11 mouse cellular contexts compared by ENCODE assay signal in the genomic region with DNA sequence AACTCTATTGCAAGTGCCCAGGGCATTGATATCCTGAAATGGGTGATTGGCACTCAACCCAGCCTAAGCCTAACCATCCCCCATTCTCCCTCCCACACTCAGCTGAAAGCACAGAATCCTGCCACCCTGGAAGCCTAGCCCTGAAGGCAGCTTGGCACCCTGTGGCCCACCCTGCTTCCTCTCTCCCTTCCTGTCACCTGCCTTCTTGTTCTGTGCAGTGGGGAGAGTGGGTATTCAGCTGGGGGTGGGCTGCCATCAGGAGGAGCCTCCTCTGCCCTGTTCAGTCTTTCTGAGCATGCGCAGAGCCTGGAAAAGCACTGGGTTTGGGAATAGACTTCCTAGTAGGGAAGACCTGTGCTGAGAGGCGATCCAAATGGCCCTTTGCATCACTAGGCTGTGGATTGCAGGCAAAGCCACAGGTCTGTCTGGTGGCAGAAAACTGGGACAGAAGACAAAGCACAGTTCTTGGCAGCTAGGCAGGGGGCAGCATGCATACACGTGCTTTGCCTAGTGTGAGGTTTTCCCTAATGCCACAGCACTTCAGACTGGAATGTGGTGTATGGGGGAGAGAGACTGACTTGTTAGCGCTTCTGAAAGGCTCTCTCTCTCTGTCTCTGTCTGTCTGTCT.
DNase-seq lines count a peak whose midpoint lies in the region; ATAC-seq and TF ChIP-seq lines count a peak whose summit lies in the region.
"Had no signal": no experiment of that assay in that cellular context is flagged by ENCODE, and none has a peak within 500 bp of the region (broad histone marks: within the 10 kb centered on the region; RNA-seq: fewer than 3 reads in every experiment).

No protein-coding gene starts in this region.

- H3K27ac ChIP-seq in forebrain, postnatal 0 days (ENCODE audit: low read depth, low read length), result peak overlapping the region; percentile 93; the same call in 1 of the 2 replicates
- H3K27ac ChIP-seq: embryonic facial prominence, embryonic 13.5 days had no signal

- 0 out of 2 replicates have a peak overlapping the region, but pooled peaks have one; percentile 3 for H3K4me3 ChIP-seq in forebrain, postnatal 0 days (ENCODE audit: low read depth, low read length)
- H3K4me3 ChIP-seq: embryonic facial prominence, embryonic 13.5 days had no signal

- peaks cover 24% of the 10 kb centered on the region for H3K4me1 ChIP-seq in forebrain, postnatal 0 days (ENCODE audit: insufficient read depth)

- H3K27me3 ChIP-seq in forebrain, postnatal 0 days (ENCODE audit: insufficient read depth, low read length), result no peaks in the 10 kb centered on the region

- DNase-seq in retina, embryonic 14.5 days (ENCODE audit: low spot score), result peak; percentile 19
- no peak for DNase-seq in retina, postnatal 1 day
- DNase-seq in forebrain, postnatal 0 days, result peak; percentile 24
- DNase-seq in left cerebral cortex, postnatal 25 days (ENCODE audit: low spot score in 2 of 2), result peak; percentile 49 to 79
- DNase-seq in telencephalon, adult 2 months (ENCODE audit: low read depth, low spot score), result peak; percentile 64
- DNase-seq in heart, postnatal 25 days (ENCODE audit: low spot score), result no peak
- no peak for DNase-seq in gastrocnemius, adult 8-10 months (ENCODE audit: low spot score in 2 of 2)
- DNase-seq: cerebellum, adult 18-20 months; kidney, postnatal 14 days; thymus, adult 18-20 months had no signal

- WGBS in forebrain, postnatal 0 days, result 23% methylated on average over 4 of the region's 4 CpGs

- peak overlapping the region; percentile 80 for H3K4me2 ChIP-seq in forebrain, postnatal 0 days (ENCODE audit: low read depth)
- H3K4me2 ChIP-seq: embryonic facial prominence, embryonic 13.5 days had no signal

- TF ChIP-seq CTCF in forebrain, postnatal 0 days (IDR thresholded peaks at IDR 0.05; ENCODE audit: low read depth), result peak; percentile 32; the same call in 1 of the 2 replicates

- intact Hi-C loops in left cerebral cortex, postnatal 25 days (cut with DNase I), result no loop called here
- intact Hi-C loops in heart, postnatal 25 days (cut with DNase I), result no loop called here

- H3K36me3 ChIP-seq in forebrain, postnatal 0 days (ENCODE audit: insufficient read depth), result no peaks in the 10 kb centered on the region
- H3K36me3 ChIP-seq: embryonic facial prominence, embryonic 13.5 days had no signal

- peak overlapping the region; percentile 31; the same call in 1 of the 2 replicates for H3K9ac ChIP-seq in forebrain, postnatal 0 days
- H3K9ac ChIP-seq: embryonic facial prominence, embryonic 13.5 days had no signal

- no peak for ATAC-seq in forebrain, postnatal 0 days

- no peaks in the 10 kb centered on the region for H3K9me3 ChIP-seq in forebrain, postnatal 0 days (ENCODE audit: low read length)
- H3K9me3 ChIP-seq: embryonic facial prominence, embryonic 13.5 days had no signal

Comparison
In these comparisons a context has a peak if more than half of its experiments do, and no peak if none do; other contexts are left out.
1. DNase-seq: peak in retina, embryonic 14.5 days (single experiment), forebrain, postnatal 0 days (single experiment), left cerebral cortex, postnatal 25 days (2 of 2) and telencephalon, adult 2 months (single experiment); none in retina, postnatal 1 day (single experiment), heart, postnatal 25 days (single experiment) and gastrocnemius, adult 8-10 months (0 of 2).